Mouse (Mus musculus) CH12.LX (cell line): ENCODE measurements around the gene Snrpg. TPM values are rescaled to one million over a fixed set of nuclear protein-coding genes. Genes with fewer than 3 reads are reported as not detected.
A peak's percentile ranks its signal among the peaks of the same experiment; 100 is the strongest.

ENCODE experiments used
- DNase-seq: peaks from one replicate; pipeline ENCODE4 v3.0.0-alpha.2; 2013; ENCODE audit errors: extremely low read depth
- H3K27ac ChIP-seq: 2 replicates; pipeline ENCODE4 v1.5.1; 2012; ENCODE audit warnings: low read depth, mild to moderate bottlenecking, control low read depth, moderate library complexity; ENCODE audit not compliant: insufficient read depth
- H3K27me3 ChIP-seq: replicated peaks from 2 replicates; pipeline ENCODE3; 2012; ENCODE audit warnings: inconsistent platforms
- H3K36me3 ChIP-seq, 2 experiments: replicated peaks in 1 of 2; 2 replicates each; pipeline versions ENCODE3 to v1.6.1; 2012; ENCODE audit warnings: inconsistent platforms in 1 of 2, low read length in 1 of 2, mild to moderate bottlenecking in 1 of 2, mixed read lengths in 1 of 2, moderate library complexity in 1 of 2; ENCODE audit not compliant: control insufficient read depth in 1 of 2, insufficient read depth in 1 of 2
- H3K4me1 ChIP-seq, 2 experiments: 2 replicates each; pipeline ENCODE4 v1.6.1; 2012; ENCODE audit warnings: inconsistent platforms in 1 of 2, moderate library complexity in 1 of 2; ENCODE audit not compliant: insufficient read depth in 2 of 2, control insufficient read depth in 1 of 2
- H3K4me2 ChIP-seq: 2 replicates; pipeline ENCODE4 v1.6.1; 2012; ENCODE audit warnings: low read depth, mild to moderate bottlenecking, control low read depth; ENCODE audit not compliant: poor library complexity, insufficient read depth, severe bottlenecking
- H3K4me3 ChIP-seq, 3 experiments: fragments of 150-350 bp in 1 of 3; sonication (generic) in 1 of 3; replicated peaks in 1 of 3; 2 replicates each; pipeline versions ENCODE3 to v1.5.1; 2011 to 2012; ENCODE audit warnings: low read depth in 2 of 3, low read length in 2 of 3, mild to moderate bottlenecking in 2 of 3, moderate library complexity in 2 of 3, control low read depth in 1 of 3, improper control_type of control experiment in 1 of 3, inconsistent platforms in 1 of 3, mixed read lengths in 1 of 3; ENCODE audit not compliant: poor library complexity in 1 of 3
- H3K79me2 ChIP-seq: replicated peaks from 2 replicates; pipeline ENCODE4 v1.6.1; 2012; ENCODE audit warnings: mild to moderate bottlenecking, moderate library complexity; ENCODE audit not compliant: control insufficient read depth, poor library complexity, insufficient read depth, severe bottlenecking; ENCODE audit errors: extremely low read depth
- H3K9ac ChIP-seq: 2 replicates; pipeline ENCODE4 v1.6.1; 2012; ENCODE audit warnings: low read depth, mild to moderate bottlenecking, control low read depth, moderate library complexity; ENCODE audit not compliant: insufficient read depth
- H3K9me3 ChIP-seq: replicated peaks from 2 replicates; pipeline ENCODE3; 2012; ENCODE audit warnings: low read length, inconsistent platforms, mixed read lengths
- BHLHE40 ChIP-seq: IDR thresholded peaks from 2 replicates; pipeline ENCODE4 v1.6.1; 2011; ENCODE audit warnings: mild to moderate bottlenecking, low read depth, low read length, improper control_type of control experiment
- CHD1 ChIP-seq: IDR thresholded peaks from 2 replicates; pipeline ENCODE4 v1.6.1; 2012; ENCODE audit warnings: low read depth, low read length, improper control_type of control experiment, inconsistent platforms
- CTCF ChIP-seq, 2 experiments: IDR thresholded peaks in 1 of 2; conservative IDR thresholded peaks in 1 of 2; 2 replicates each; pipeline ENCODE4 v1.5.1; 2011 to 2012; ENCODE audit warnings: low read depth in 2 of 2, low read length in 2 of 2, improper control_type of control experiment in 1 of 2, inconsistent platforms in 1 of 2, mild to moderate bottlenecking in 1 of 2, moderate library complexity in 1 of 2
- ELF1 ChIP-seq: IDR thresholded peaks from 2 replicates; pipeline ENCODE4 v1.6.1; 2014; ENCODE audit warnings: low read depth, mild to moderate bottlenecking, inconsistent platforms, low read length, improper control_type of control experiment
- ETS1 ChIP-seq: conservative IDR thresholded peaks from 2 replicates; pipeline ENCODE4 v1.6.1; 2012; ENCODE audit warnings: low read depth, mild to moderate bottlenecking, inconsistent platforms, low read length, improper control_type of control experiment, moderate library complexity
- GABPA ChIP-seq: IDR thresholded peaks from 2 replicates; pipeline ENCODE4 v1.6.1; 2012; ENCODE audit warnings: low read depth, low read length, improper control_type of control experiment, inconsistent platforms; ENCODE audit not compliant: insufficient replicate concordance
- JUN ChIP-seq: IDR thresholded peaks from 2 replicates; pipeline ENCODE4 v1.6.1; 2011; ENCODE audit warnings: low read depth, mild to moderate bottlenecking, low read length, improper control_type of control experiment, moderate library complexity; ENCODE audit not compliant: insufficient read depth
- JUND ChIP-seq: conservative IDR thresholded peaks from 2 replicates; pipeline ENCODE4 v1.6.1; 2011; ENCODE audit warnings: low read depth, low read length, improper control_type of control experiment
- MAX ChIP-seq: IDR thresholded peaks from 2 replicates; pipeline ENCODE4 v1.6.1; 2011; ENCODE audit warnings: low read length, improper control_type of control experiment
- MYC ChIP-seq: IDR thresholded peaks from 2 replicates; pipeline ENCODE4 v1.6.1; 2011; ENCODE audit warnings: low read depth, mild to moderate bottlenecking, improper control_type of control experiment, low read length
- POLR2A ChIP-seq: IDR thresholded peaks from 2 replicates; pipeline ENCODE4 v1.6.1; 2011; ENCODE audit warnings: low read depth, mild to moderate bottlenecking, improper control_type of control experiment, low read length
- POLR2AphosphoS2 ChIP-seq: IDR thresholded peaks from 2 replicates; pipeline ENCODE4 v1.6.1; 2011; ENCODE audit warnings: low read depth, low read length, improper control_type of control experiment
- RCOR1 ChIP-seq: conservative IDR thresholded peaks from 2 replicates; pipeline ENCODE4 v1.6.1; 2012; ENCODE audit warnings: low read depth, mild to moderate bottlenecking, inconsistent platforms, low read length, improper control_type of control experiment
- TBP ChIP-seq: conservative IDR thresholded peaks from 2 replicates; pipeline ENCODE4 v1.6.1; 2011; ENCODE audit warnings: low read depth, low read length, improper control_type of control experiment
- UBTF ChIP-seq: IDR thresholded peaks from 2 replicates; pipeline ENCODE4 v1.6.1; 2012; ENCODE audit warnings: low read depth, mild to moderate bottlenecking, inconsistent platforms, low read length, improper control_type of control experiment, moderate library complexity
- USF2 ChIP-seq: conservative IDR thresholded peaks from 2 replicates; pipeline ENCODE4 v1.6.1; 2011; ENCODE audit warnings: low read depth, low read length, improper control_type of control experiment
- ZNF384 ChIP-seq: IDR thresholded peaks from 2 replicates; pipeline ENCODE4 v1.6.1; 2012; ENCODE audit warnings: low read depth, low read length, improper control_type of control experiment, inconsistent platforms
- dilution Hi-C: fragments of 300-500 bp; cut with MboI; formaldehyde crosslinking; loops from 2 replicates; pipeline ENCODE4 v1.14.3; 2020; ENCODE audit warnings: low sequenced_read_pairs; ENCODE audit not compliant: extremely low pct_unique_long_range_greater_than_20kb, extremely low pct_ligation_motif_present
- in situ Hi-C: fragments of 300-500 bp; cut with MboI; formaldehyde crosslinking; loops from 3 replicates; pipeline ENCODE4 v1.14.3; 2019; ENCODE audit warnings: low sequenced_read_pairs, low pct_ligation_motif_present, low pct_unique_long_range_greater_than_20kb, mixed read lengths
- polyA plus RNA-seq: library from polyadenylated mRNA; unstranded; fragments of >175 nt; gene quantifications from 2 replicates; pipeline ENCODE4 v1.2.1, GENCODE M21; 2012; ENCODE audit warnings: low read depth; ENCODE audit not compliant: insufficient read length
- total RNA-seq, 2 experiments: library from RNA; depleted of rRNA; stranded (reverse); fragments of 300-350 nt in 1 of 2; fragments of >200 nt in 1 of 2; gene quantifications; 2 replicates each; pipeline ENCODE4 v1.2.3; 2012 to 2014

The Snrpg gene
- total and polyA plus RNA-seq, 3 experiments: 146 to 462 (median 446) TPM

GRCm38 (mm10) chr6:86371340-86371911 lies 322 bp downstream of the Snrpg start (continued):
- peak; percentile 95 for TF ChIP-seq MAX
- peak; percentile 96 for TF ChIP-seq POLR2A
- TF ChIP-seq UBTF: 0 out of 2 replicates have a peak, but pooled peaks have one; percentile 23
- no peak for TF ChIP-seq GABPA
- TF ChIP-seq POLR2AphosphoS2: no peak; the same call in 1 of the 2 replicates
- peak; percentile 41; the same call in 1 of the 2 replicates for TF ChIP-seq JUND
- TF ChIP-seq MYC: peak; percentile 92
- TF ChIP-seq CTCF (conservative IDR thresholded peaks at IDR 0.05 in 1 of 2, IDR thresholded peaks at IDR 0.05 in 1 of 2; ENCODE audit: low read depth in 2 of 2, low read length in 2 of 2): no peak
- TF ChIP-seq ELF1: peak; percentile 92
- TF ChIP-seq ETS1: 0 out of 2 replicates have a peak, but pooled peaks have one; percentile 15
- TF ChIP-seq RCOR1: no peak
- peak; percentile 86; the same call in 1 of the 2 replicates for TF ChIP-seq CHD1
- no peak for TF ChIP-seq ZNF384
- TF ChIP-seq TBP: peak; percentile 95
- no peak for TF ChIP-seq USF2
- no peak for TF ChIP-seq JUN
- TF ChIP-seq BHLHE40: 0 out of 2 replicates have a peak, but pooled peaks have one; percentile 6

GRCm38 (mm10) chr6:86371950-86372516 lies 929 bp downstream of the Snrpg start:
- Histone ChIP-seq H3K4me1 (peaks cover 8 to 30% of the 10 kb centered on the region in 2 experiments), H3K9ac (peak overlapping the region; percentile 89), H3K4me3 (peak overlapping the region; percentile 78 to 100 (median 97)), H3K79me2 (peaks cover 50% of the 10 kb centered on the region), H3K27me3 (no peaks in the 10 kb centered on the region), H3K4me2 (peak overlapping the region; percentile 98), H3K36me3 (peaks cover 18 to 54% of the 10 kb centered on the region in 2 experiments), H3K27ac (no peak overlapping the region), H3K9me3 (no peaks in the 10 kb centered on the region)
- in situ Hi-C loops (loop anchor here (25.0 kb wide), 1 partner anchor 360 kb away; the partner anchor contains the start of gene Figla), dilution Hi-C loops (no loop called here)
- no peak for DNase-seq
- TF ChIP-seq JUN: no peak
- no peak for TF ChIP-seq POLR2AphosphoS2
- peak; percentile 36; the same call in 1 of the 2 replicates for TF ChIP-seq ZNF384
- TF ChIP-seq MYC: 0 out of 2 replicates have a peak, but pooled peaks have one; percentile 60
